ENCODE assay signal across 8 mouse cellular contexts in genomic region chr10:111108658-111109633, GRCm38 (mm10). TPM values are rescaled to one million over a fixed set of nuclear protein-coding genes. Genes with fewer than 3 reads are reported as not detected.
A peak's percentile ranks its signal among the peaks of the same experiment; 100 is the strongest.
DNase-seq lines count a peak whose midpoint lies in the region; ATAC-seq and TF ChIP-seq lines count a peak whose summit lies in the region.

No protein-coding gene starts in this region.

- no peaks in the 10 kb centered on the region for H3K27me3 ChIP-seq in limb, embryonic 14.5 days (ENCODE audit: control insufficient read depth, insufficient read depth, low read length)
- H3K27me3 ChIP-seq in midbrain, embryonic 14.5 days (ENCODE audit: control insufficient read depth, insufficient read depth, low read length), result no peaks in the 10 kb centered on the region
- H3K27me3 ChIP-seq in spleen, adult 2 months (ENCODE audit: control insufficient read depth, insufficient read depth, low read length), result no peaks in the 10 kb centered on the region

- H3K9ac ChIP-seq in limb, embryonic 14.5 days (ENCODE audit: low read depth, low read length, severe bottlenecking), result no peak overlapping the region
- H3K9ac ChIP-seq in midbrain, embryonic 14.5 days (replicated peaks; ENCODE audit: low read length), result no peak overlapping the region

- peak overlapping the region; percentile 48 for H3K4me3 ChIP-seq in gastrocnemius, adult 2 months
- H3K4me3 ChIP-seq in limb, embryonic 14.5 days (replicated peaks; ENCODE audit: low read length), result 0 out of 2 replicates have a peak overlapping the region, but pooled peaks have one; percentile 11
- no peak overlapping the region for H3K4me3 ChIP-seq in midbrain, embryonic 14.5 days (replicated peaks; ENCODE audit: low read depth, low read length)
- peak overlapping the region; percentile 45 for H3K4me3 ChIP-seq in spleen, adult 2 months (ENCODE audit: extremely low read depth, insufficient read depth, insufficient read length)

- TF ChIP-seq POLR2A in limb, embryonic 14.5 days (IDR thresholded peaks at IDR 0.05; ENCODE audit: borderline replicate concordance, extremely low read depth, insufficient read depth, insufficient read length), result no peak
- TF ChIP-seq POLR2A in spleen, adult 2 months (IDR thresholded peaks at IDR 0.05; ENCODE audit: low read depth, low read length), result no peak

- intact Hi-C loops in gastrocnemius, adult 2 months (cut with DNase I), result no loop called here

- DNase-seq in 416B (ENCODE audit: low read depth), result peak; percentile 84
- peak; percentile 57 for DNase-seq in T-cell, adult 2 months (ENCODE audit: low spot score)
- DNase-seq in cerebellum, postnatal 4 days (ENCODE audit: low spot score in 2 of 2), result peak; percentile 35 to 70
- peak; percentile 40 for DNase-seq in gastrocnemius, adult 2 months
- peak; percentile 72 for DNase-seq in kidney, adult 9 months
- DNase-seq in limb, embryonic 14.5 days (ENCODE audit: low spot score), result peak; percentile 38
- peak; percentile 87 for DNase-seq in midbrain, embryonic 14.5 days
- DNase-seq in spleen, adult 2 months (ENCODE audit: low read depth in 1 of 2, low spot score in 2 of 2), result peak in 1 of 2 experiments; percentile 47

- no peak overlapping the region for H3K4me2 ChIP-seq in limb, embryonic 14.5 days (replicated peaks; ENCODE audit: low read depth, low read length, severe bottlenecking)
- peak overlapping the region; percentile 21 for H3K4me2 ChIP-seq in midbrain, embryonic 14.5 days (ENCODE audit: low read length)

- H3K9me3 ChIP-seq in limb, embryonic 14.5 days (ENCODE audit: control insufficient read depth, low read length), result no peaks in the 10 kb centered on the region
- no peaks in the 10 kb centered on the region for H3K9me3 ChIP-seq in midbrain, embryonic 14.5 days (ENCODE audit: control insufficient read depth, low read length)

- no peaks in the 10 kb centered on the region for H3K36me3 ChIP-seq in limb, embryonic 14.5 days (ENCODE audit: control insufficient read depth, insufficient read depth, low read length)
- no peaks in the 10 kb centered on the region for H3K36me3 ChIP-seq in midbrain, embryonic 14.5 days (ENCODE audit: control insufficient read depth, insufficient read depth, low read length)
- no peaks in the 10 kb centered on the region for H3K36me3 ChIP-seq in spleen, adult 2 months (ENCODE audit: control insufficient read depth, insufficient read depth, low read length)

- H3K4me1 ChIP-seq in limb, embryonic 14.5 days (ENCODE audit: control insufficient read depth, insufficient read depth, low read length), result no peaks in the 10 kb centered on the region
- H3K4me1 ChIP-seq in midbrain, embryonic 14.5 days (ENCODE audit: control insufficient read depth, insufficient read depth, low read length), result no peaks in the 10 kb centered on the region
- H3K4me1 ChIP-seq in spleen, adult 2 months (ENCODE audit: control insufficient read depth, insufficient read depth, insufficient read length), result no peaks in the 10 kb centered on the region

- TF ChIP-seq CTCF in gastrocnemius, adult 2 months (IDR thresholded peaks at IDR 0.05), result peak; percentile 77
- TF ChIP-seq CTCF in spleen, adult 2 months (IDR thresholded peaks at IDR 0.05; ENCODE audit: extremely low read depth, insufficient read depth, insufficient read length, insufficient replicate concordance), result peak; percentile 29; the same call in 1 of the 2 replicates

- ATAC-seq in limb, embryonic 14.5 days (ENCODE audit: low FRiP score, low read depth), result no peak
- ATAC-seq in midbrain, embryonic 14.5 days (ENCODE audit: low FRiP score, low TSS enrichment), result peak; percentile 48; the same call in 1 of the 2 replicates

- H3K27ac ChIP-seq in gastrocnemius, adult 2 months, result no peak overlapping the region
- no peak overlapping the region for H3K27ac ChIP-seq in limb, embryonic 14.5 days (replicated peaks; ENCODE audit: low read depth, low read length)
- H3K27ac ChIP-seq in midbrain, embryonic 14.5 days (replicated peaks; ENCODE audit: low read depth, low read length), result no peak overlapping the region
- no peak overlapping the region for H3K27ac ChIP-seq in spleen, adult 2 months (ENCODE audit: insufficient read depth, low read length)

- WGBS in limb, embryonic 14.5 days, result 50% methylated on average over 24 of the region's 24 CpGs
- 48% methylated on average over 24 of the region's 24 CpGs for WGBS in midbrain, embryonic 14.5 days
- WGBS in spleen, adult 2 months, result 41% methylated on average over 24 of the region's 24 CpGs

RNA-seq across cellular contexts. Expression of gene Osbpl8, which starts 55.6 kb away (rescaled TPM):
- 10 to 100 TPM; 13.6 to 15.6 TPM for total RNA-seq in gastrocnemius, adult 2 months (2021)
- 10.4 and 11.4 TPM in 2 replicates for polyA plus RNA-seq in limb, embryonic 14.5 days (2012; rRNA removed)
- polyA plus RNA-seq in limb, embryonic 14.5 days (2014; fragmentation: Nextera tagmentation; extraction: Ambion mirVana), result 9.0 and 10.8 TPM in 2 replicates
- 17.9 and 19.0 TPM in 2 replicates for polyA plus RNA-seq in midbrain, embryonic 14.5 days (2014; fragmentation: Nextera tagmentation; extraction: Ambion mirVana)
- polyA plus RNA-seq in spleen, adult 2 months (2012; rRNA removed), result 5.7 and 6.6 TPM in 2 replicates
